Mouse (Mus musculus) retina, adult 2 months (tissue): ENCODE measurements around the gene 2310061I04Rik.
"Not testable (repeated sequence)": the region's sequence is repeated elsewhere in the genome, so short reads cannot be mapped to it uniquely, and the experiment has no call there.

Experiments used
- DNase-seq: peaks from one replicate; pipeline ENCODE4 v3.0.0-alpha.2; 2012; ENCODE audit warnings: low read depth, low spot score

The 2310061I04Rik gene

GRCm38 (mm10) chr17:35896781-35897643 lies at the start of gene 2310061I04Rik:
2310061I04Rik (minus strand) TSS chr17:35897431.
- DNase-seq = peak; percentile 86

DNA sequence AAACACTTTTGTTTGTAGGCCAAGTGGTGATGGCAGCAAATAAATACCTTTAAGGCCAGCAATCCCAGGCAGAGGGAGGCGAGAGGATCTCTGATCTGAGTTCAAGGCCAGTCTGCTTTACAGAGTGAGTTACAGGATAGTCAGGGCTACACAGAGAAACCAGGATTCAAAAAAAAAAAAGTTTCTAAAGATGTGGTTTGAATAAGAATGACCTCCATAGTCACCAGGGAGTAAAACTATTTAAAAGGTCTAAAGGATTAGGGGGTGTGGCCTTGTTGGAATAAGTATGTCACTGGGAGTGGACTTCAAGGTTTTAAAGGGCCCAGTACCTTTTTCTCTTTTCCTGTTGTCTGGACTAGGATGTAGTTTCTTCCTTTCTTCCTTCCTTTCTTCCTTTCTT lies 42.7 kb upstream of the 2310061I04Rik start:
- no peak for DNase-seq

DNA sequence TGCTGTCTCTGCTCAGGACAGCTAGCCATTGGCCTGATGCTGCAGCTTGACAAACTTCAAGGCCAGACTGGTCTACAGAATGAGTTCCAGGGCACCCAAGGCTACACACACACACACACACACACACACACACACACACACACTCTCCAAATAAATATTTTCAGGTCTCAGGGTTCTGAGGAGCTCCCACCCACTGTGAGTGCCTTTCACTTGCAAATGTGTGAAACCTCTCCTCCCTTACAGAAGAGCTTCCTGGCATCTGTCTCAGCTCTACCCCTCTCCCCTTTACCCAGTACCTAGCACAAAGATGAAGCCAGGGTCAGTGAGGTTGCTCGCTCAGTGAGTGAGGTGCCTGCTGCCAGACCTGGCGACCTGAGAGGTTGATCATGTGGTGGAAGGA lies 41.9 kb upstream of the 2310061I04Rik start:
- DNase-seq = no peak

DNA sequence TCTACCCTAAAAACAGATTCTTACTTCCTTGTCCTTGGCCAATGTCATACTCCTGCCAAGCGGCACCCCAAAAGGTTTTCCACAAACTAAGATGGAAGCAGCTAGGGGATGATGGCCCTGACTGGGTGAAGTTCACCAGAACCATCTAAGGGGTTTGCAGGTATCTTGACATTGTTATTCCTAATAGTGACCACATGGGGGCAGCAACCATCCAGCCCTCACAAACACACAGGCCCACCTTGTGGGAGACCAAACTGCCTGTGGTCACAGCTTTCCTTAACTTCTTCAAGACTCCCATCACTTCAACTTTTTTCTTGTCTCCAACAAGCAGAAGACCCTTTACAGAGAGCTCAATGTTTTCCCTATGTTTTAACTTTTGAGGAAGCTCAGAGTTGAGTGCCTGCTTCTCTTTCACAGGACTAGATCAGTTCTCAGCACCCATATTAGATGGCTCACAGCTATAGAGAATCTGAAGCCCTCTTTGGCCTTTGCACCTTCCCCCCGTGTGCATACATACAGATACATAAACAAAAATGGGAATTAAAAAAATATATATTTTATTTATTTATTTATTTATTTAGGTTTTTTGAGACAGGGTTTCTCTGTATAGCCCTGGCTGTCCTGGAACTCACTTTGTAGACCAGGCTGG lies 40.6 kb upstream of the 2310061I04Rik start:
- DNase-seq = no peak

- DNase-seq = not testable (repeated sequence)
Observed at GRCm38 (mm10) chr17:35935763-35936162, 38.5 kb upstream of the 2310061I04Rik start.

GRCm38 (mm10) chr17:35932608-35933007 lies 35.4 kb upstream of the 2310061I04Rik start:
- no peak for DNase-seq

DNA sequence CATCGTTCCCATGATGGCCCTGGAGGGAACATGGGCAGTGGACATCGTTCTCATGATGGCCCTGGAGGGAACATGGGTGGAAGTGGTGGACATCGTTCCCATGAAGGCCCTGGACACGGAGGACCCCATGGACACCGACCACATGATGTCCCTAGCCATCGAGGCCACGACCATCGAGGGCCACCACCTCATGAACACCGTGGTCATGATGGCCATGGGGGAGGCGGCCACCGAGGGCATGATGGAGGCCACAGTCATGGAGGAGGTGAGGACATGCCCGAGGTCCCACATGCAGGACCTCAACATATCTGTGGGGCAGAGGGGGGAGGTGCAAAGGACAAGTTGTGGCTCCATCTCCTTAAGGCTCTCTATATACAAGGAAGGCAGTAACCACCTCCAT lies 33.4 kb upstream of the 2310061I04Rik start:
- no peak for DNase-seq

DNA sequence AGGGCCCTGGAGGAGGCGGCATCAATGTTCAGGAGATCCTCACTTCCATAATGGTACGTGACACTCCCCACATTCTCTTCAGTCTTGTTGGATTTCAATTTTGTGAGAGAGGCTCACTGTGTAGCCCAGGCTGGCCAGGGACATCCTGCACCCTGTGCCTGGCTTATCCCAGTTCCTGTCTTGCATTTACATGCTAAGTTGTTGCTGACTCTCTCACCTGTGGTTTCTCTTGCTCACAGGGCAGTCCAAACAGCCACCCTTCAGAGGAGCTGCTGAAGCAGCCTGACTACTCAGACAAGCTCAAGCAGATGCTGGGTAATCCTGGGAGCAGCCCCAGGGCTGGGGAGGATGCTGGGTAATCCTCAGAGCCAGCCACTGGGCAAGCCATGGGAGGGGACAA lies 32.3 kb upstream of the 2310061I04Rik start:
- no peak for DNase-seq

GRCm38 (mm10) chr17:35927471-35927870 lies 30.2 kb upstream of the 2310061I04Rik start:
- no peak for DNase-seq

- no peak for DNase-seq
Observed at GRCm38 (mm10) chr17:35923281-35923680, 26.1 kb upstream of the 2310061I04Rik start.

GRCm38 (mm10) chr17:35922566-35922965 lies 25.3 kb upstream of the 2310061I04Rik start:
- DNase-seq = no peak

GRCm38 (mm10) chr17:35921710-35922109 lies 24.5 kb upstream of the 2310061I04Rik start:
- no peak for DNase-seq

DNA sequence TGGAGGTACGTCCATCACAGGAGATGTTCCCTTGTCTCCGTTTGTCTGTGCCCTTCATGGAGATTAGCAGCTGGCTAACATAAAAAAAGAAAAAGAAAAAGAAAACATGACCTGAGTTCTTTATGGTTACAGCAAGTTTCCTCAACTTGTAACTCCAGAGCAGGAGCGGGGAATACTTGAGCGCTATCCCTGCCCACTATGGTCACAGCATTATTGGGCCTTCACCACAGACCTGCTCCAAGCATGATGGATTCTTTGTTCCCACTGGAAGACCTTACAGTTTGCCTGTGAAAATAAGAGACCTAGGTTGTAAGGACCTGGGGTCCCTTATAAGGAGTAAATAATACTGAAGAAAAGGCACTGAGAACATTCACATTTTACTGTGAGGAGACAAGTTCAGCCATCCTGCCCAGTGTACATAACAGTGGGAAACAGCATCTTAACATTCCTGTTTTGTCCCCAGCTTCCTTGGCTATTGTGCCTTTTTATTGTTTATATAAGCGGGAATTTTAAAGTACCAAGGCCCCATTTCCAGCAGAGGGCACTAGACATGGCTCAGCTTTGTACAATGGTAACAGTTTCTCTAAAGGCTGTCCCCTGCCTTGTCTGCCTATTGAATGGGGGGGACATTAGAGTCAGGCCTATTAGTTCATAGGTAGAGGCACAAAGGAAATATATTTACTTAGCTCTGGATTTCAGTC lies 23.8 kb upstream of the 2310061I04Rik start:
- DNase-seq = no peak

- no peak for DNase-seq
Observed at GRCm38 (mm10) chr17:35920384-35920783, 23.2 kb upstream of the 2310061I04Rik start.

GRCm38 (mm10) chr17:35919864-35920301 lies 22.7 kb upstream of the 2310061I04Rik start:
- DNase-seq = no peak

GRCm38 (mm10) chr17:35919060-35919715 lies 22.0 kb upstream of the 2310061I04Rik start:
- peak; percentile 92 for DNase-seq

DNA sequence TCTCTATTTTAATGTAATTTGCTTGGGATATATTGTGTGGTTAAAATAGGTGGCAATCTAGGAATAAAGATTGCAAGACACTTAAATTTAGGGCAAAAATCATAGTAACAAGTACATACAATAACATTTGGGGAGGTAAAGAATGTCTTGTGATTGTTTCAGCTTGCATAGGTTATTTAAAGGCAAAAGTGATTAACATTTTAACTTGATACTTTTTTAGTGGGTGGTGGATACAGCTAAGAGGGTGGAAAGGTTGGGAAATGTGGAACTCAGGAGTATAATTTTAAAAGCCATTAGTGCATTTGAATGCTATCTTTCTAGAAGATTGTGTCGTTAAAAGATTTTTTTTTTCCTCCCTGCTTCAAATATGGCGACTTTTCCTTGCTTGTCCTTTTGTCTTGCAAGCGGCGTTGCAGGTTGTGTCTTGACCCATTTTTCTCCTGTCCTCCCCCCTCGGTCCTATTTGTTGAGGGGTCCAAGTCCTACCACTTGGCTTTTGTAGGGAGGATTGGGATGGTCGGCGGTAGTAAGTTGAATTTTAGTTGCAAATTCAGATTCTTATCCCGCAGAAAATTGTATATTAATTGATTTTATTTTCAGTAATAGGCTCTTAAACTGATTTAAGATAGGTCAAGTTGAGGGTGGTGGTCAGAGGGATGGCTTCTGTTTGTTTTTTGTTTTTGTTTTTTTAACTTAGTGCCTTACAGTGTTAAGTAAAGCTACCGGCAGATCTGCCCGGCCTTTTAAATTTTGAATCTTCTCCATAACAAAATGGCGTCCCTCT lies 21.2 kb upstream of the 2310061I04Rik start:
- DNase-seq = no peak

GRCm38 (mm10) chr17:35917463-35918251 lies 20.4 kb upstream of the 2310061I04Rik start:
- DNase-seq = peak; percentile 70

DNA sequence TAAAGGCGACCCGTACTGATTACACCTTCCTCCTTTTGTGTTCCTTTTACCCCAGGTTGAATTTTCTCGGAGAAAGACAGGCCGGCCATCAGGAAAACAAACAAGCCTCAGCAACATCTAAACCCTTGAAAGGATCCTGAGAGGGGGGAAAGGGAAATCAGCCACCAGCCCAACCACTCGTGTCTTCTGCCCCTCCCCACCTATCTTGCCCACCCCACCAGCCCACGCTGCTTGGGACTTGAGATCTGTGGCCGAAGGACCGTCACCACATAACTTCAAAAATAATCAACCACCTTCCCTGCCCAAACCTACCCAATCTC lies 19.9 kb upstream of the 2310061I04Rik start:
- DNase-seq = no peak
